Mouse (Mus musculus) B cell, adult 62 days (primary cell): ENCODE results near the gene Atg3. TPM values are rescaled to one million over a fixed set of nuclear protein-coding genes. Genes with fewer than 3 reads are reported as not detected.

ENCODE experiments used
- total RNA-seq: library from RNA; stranded (reverse); gene quantifications from 4 replicates; pipeline ENCODE4 v1.2.4, GENCODE M21; 2023

Gene Atg3
- 41.0 to 45.9 TPM (median 44.2 TPM) in 4 replicates for total RNA-seq

DNA sequence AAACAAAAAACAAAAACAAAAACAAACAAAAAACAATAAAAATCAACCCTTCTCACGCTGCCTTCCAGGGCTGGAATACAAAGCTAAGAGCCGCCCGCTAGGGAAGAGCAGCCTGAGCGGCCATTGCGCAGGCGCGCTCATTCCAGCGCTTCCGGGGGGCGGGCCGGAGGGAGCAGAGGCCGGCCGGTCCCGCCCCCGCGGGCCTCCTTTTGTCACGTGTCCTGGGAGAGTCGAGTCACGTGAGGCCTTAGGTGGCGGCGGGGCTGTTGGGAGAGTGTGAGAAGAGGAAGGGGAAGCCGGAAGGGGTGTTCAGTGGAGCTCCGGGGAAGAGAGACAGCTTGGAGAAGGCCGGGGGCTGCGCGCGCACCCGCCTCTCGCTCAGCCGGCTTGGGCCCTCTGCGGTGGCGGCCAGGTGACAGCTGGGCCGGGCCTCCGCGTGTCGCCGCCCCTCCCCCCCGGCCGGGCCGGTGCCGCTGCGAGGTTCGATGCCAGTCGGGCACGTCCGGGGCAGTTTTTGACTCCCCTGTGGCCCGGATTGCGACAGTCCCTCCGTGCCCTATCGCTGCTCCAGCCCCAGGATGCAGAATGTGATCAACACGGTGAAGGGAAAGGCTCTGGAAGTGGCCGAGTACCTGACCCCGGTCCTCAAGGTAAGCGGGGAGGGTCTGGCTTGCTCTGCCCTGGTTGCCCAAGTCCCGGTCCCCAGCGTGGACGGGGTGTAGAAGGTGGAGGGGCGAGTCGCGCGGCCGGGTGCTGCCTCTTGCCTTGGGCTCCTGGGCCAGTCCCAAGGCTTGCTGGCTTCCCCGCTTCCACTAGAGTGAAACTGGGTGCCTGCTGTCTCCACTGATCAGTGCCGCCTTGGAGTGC, at the start of gene Atg3, which contains the start of gene Slc35a5:
TSS of gene Atg3 (plus strand) at position 264 of the 867 bp plus-strand sequence.
TSS of gene Slc35a5 (minus strand) at position 185 of the 867 bp plus-strand sequence.

DNA sequence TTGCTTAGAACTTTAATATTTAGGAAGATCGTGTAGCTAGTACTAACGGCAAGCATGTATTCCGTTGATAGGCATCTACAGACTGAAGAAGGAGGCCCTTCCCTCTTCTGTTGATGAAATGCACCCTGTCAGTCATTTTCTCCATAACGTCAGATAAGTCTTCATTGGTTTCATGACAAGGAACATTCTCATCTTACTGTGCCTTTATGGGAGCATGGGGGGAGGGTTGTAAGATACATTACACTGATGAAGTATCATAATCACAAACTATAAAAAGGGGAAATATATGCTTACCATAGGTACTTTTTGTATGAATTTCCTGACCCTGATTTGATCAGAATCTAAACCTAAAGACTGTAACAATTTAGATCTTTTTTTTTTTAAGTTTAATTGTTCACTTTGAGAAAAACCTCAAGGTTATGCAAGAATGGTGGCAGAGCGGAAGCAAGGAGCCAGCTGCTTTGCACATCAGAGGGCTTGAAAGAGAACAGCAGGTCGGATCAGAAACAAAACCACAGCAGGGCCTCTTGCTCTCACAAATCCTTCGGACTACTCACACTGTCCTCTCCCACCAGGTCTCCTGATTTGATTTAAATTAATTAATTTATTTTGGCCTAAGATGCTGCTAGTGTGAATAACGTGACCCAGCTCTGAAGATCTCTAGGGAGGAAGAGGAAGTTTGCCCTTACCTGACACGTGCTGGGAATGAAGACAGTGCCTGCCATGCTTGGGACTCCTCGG, 65.2 kb downstream of the Atg3 start, which contains the start of gene Btla:
TSS of gene Btla (plus strand) at position 668 of the 741 bp plus-strand sequence.

Other genes with a start within 250 kb of the Atg3 start
- gene Cd200r3, start 215.1 kb upstream of the Atg3 start, total RNA-seq, result not detected in 4 replicates
- 0.14 to 0.38 TPM in 2 of 4 replicates, not detected in the others for gene Ccdc80, start 65.4 kb upstream of the Atg3 start, total RNA-seq
- 19.6 to 30.0 TPM (median 21.6 TPM) in 4 replicates for gene Slc35a5, start 79 bp upstream of the Atg3 start, total RNA-seq
- gene Btla, start 65.5 kb downstream of the Atg3 start, total RNA-seq, result 240 to 295 TPM (median 270 TPM) in 4 replicates